9 mouse cellular contexts compared by ENCODE assay signal in genomic region chr1:132125803-132126405, GRCm38 (mm10). TPM values are rescaled to one million over a fixed set of nuclear protein-coding genes. Genes with fewer than 3 reads are reported as not detected.
A peak's percentile ranks its signal among the peaks of the same experiment; 100 is the strongest.
DNase-seq lines count a peak whose midpoint lies in the region; ATAC-seq lines count a peak whose summit lies in the region.
"Had no signal": no experiment of that assay in that cellular context is flagged by ENCODE, and none has a peak within 500 bp of the region (broad histone marks: within the 10 kb centered on the region; RNA-seq: fewer than 3 reads in every experiment).

No protein-coding gene starts in this region.

- intact Hi-C loops in gastrocnemius, postnatal 36 days (cut with DNase I): no loop called here

- H3K27me3 ChIP-seq in embryonic facial prominence, embryonic 10.5 days (replicated peaks; ENCODE audit: low read depth, poor library complexity, severe bottlenecking): no peaks in the 10 kb centered on the region
- H3K27me3 ChIP-seq in liver, embryonic 11.5 days (replicated peaks; ENCODE audit: control insufficient read depth, insufficient read depth, low read length): no peaks in the 10 kb centered on the region
- H3K27me3 ChIP-seq: hindbrain, embryonic 15.5 days had no signal

- no peaks in the 10 kb centered on the region for H3K9me3 ChIP-seq in embryonic facial prominence, embryonic 10.5 days
- no peaks in the 10 kb centered on the region for H3K9me3 ChIP-seq in liver, embryonic 11.5 days (ENCODE audit: control insufficient read depth, low read length)
- H3K9me3 ChIP-seq: hindbrain, embryonic 15.5 days had no signal

- DNase-seq in heart, adult 18-20 months: peak; percentile 25
- DNase-seq in heart, postnatal 4 days: no peak
- peak; percentile 65 for DNase-seq in 416B (ENCODE audit: low read depth)
- no peak for DNase-seq in embryonic facial prominence, embryonic 10.5 days (ENCODE audit: low spot score)
- DNase-seq in liver, embryonic 11.5 days (ENCODE audit: low spot score): no peak
- no peak for DNase-seq in gastrocnemius, postnatal 36 days
- DNase-seq in right cerebral cortex, postnatal 4 days: no peak

- ATAC-seq in liver, embryonic 11.5 days (replicated peaks; ENCODE audit: low FRiP score): peak; percentile 35
- no peak for ATAC-seq in erythroid progenitor cell, adult 5-6 weeks (replicated peaks; ENCODE audit: low FRiP score, poor library complexity, severe bottlenecking)

- peaks cover 31% of the 10 kb centered on the region for H3K4me1 ChIP-seq in embryonic facial prominence, embryonic 10.5 days
- H3K4me1 ChIP-seq in liver, embryonic 11.5 days (replicated peaks; ENCODE audit: control insufficient read depth, insufficient read depth, low read length): peaks cover 8% of the 10 kb centered on the region

- H3K4me2 ChIP-seq in liver, embryonic 11.5 days: no peak overlapping the region
- H3K4me2 ChIP-seq: hindbrain, embryonic 15.5 days had no signal

- WGBS in embryonic facial prominence, embryonic 10.5 days: 52% methylated on average over 6 of the region's 6 CpGs
- WGBS in liver, embryonic 11.5 days: 51% methylated on average over 6 of the region's 6 CpGs

- no peaks in the 10 kb centered on the region for H3K36me3 ChIP-seq in embryonic facial prominence, embryonic 10.5 days (replicated peaks)
- H3K36me3 ChIP-seq in liver, embryonic 11.5 days (ENCODE audit: control insufficient read depth, insufficient read depth, low read length): no peaks in the 10 kb centered on the region
- H3K36me3 ChIP-seq: hindbrain, embryonic 15.5 days had no signal

- no peak overlapping the region for H3K4me3 ChIP-seq in embryonic facial prominence, embryonic 10.5 days
- H3K4me3 ChIP-seq in liver, embryonic 11.5 days (ENCODE audit: low read depth, low read length): no peak overlapping the region
- H3K4me3 ChIP-seq: hindbrain, embryonic 15.5 days had no signal

- peak overlapping the region; percentile 31; the same call in 1 of the 2 replicates for H3K27ac ChIP-seq in embryonic facial prominence, embryonic 10.5 days (replicated peaks)
- no peak overlapping the region for H3K27ac ChIP-seq in liver, embryonic 11.5 days (ENCODE audit: low read depth, low read length)
- H3K27ac ChIP-seq: hindbrain, embryonic 15.5 days had no signal

- H3K9ac ChIP-seq in liver, embryonic 11.5 days (ENCODE audit: low read depth, low read length): no peak overlapping the region
- H3K9ac ChIP-seq: hindbrain, embryonic 15.5 days had no signal

RNA-seq across cellular contexts. Expression of gene Cdk18, which starts 13.6 kb away (rescaled TPM):
- total RNA-seq in heart, adult 18-20 months (2021): 10 to 100 TPM; 14.7 to 16.0 TPM
- total RNA-seq in heart, postnatal 4 days (2021): 1 to 10 TPM; 7.2 to 8.5 TPM
- polyA plus RNA-seq in embryonic facial prominence, embryonic 10.5 days (2016; fragmentation: Nextera tagmentation; extraction: Ambion mirVana): 2.3 and 3.2 TPM in 2 replicates
- polyA plus RNA-seq in liver, embryonic 11.5 days (2014; fragmentation: Nextera tagmentation; extraction: Ambion mirVana): 4.1 and 4.4 TPM in 2 replicates
- total RNA-seq in gastrocnemius, postnatal 36 days (2021): 1 to 10 TPM; 2.5 to 4.2 TPM
- total RNA-seq in erythroid progenitor cell, adult 5-6 weeks (2015; ENCODE audit: low replicate concordance): not detected in 2 replicates
- 0.13 TPM in 1 of 2 replicates, not detected in the other for total RNA-seq in erythroid progenitor cell, adult 5-6 weeks (2017; ENCODE audit: low replicate concordance)

RNA-seq across cellular contexts. Expression of gene Mfsd4a, which starts 58.0 kb away (rescaled TPM):
- 1 to 10 TPM; 5.1 to 6.9 TPM for total RNA-seq in heart, adult 18-20 months (2021)
- total RNA-seq in heart, postnatal 4 days (2021): 1 to 10 TPM; 1.3 to 1.4 TPM
- polyA plus RNA-seq in embryonic facial prominence, embryonic 10.5 days (2016; fragmentation: Nextera tagmentation; extraction: Ambion mirVana): 12.5 and 14.6 TPM in 2 replicates
- 9.9 and 10.8 TPM in 2 replicates for polyA plus RNA-seq in liver, embryonic 11.5 days (2014; fragmentation: Nextera tagmentation; extraction: Ambion mirVana)
- total RNA-seq in gastrocnemius, postnatal 36 days (2021): 1 to 10 TPM; 3.7 to 3.9 TPM
- 0.72 TPM in 1 of 2 replicates, not detected in the other for total RNA-seq in erythroid progenitor cell, adult 5-6 weeks (2015; ENCODE audit: low replicate concordance)
- 0.15 and 5.4 TPM in 2 replicates for total RNA-seq in erythroid progenitor cell, adult 5-6 weeks (2017; ENCODE audit: low replicate concordance)

Comparison
In these comparisons a context has a peak if more than half of its experiments do, and no peak if none do; other contexts are left out.
1. DNase-seq: peak in heart, adult 18-20 months (2 of 2) and 416B (single experiment); none in heart, postnatal 4 days (single experiment), embryonic facial prominence, embryonic 10.5 days (single experiment), liver, embryonic 11.5 days (single experiment), gastrocnemius, postnatal 36 days (0 of 2) and right cerebral cortex, postnatal 4 days (single experiment).